Mouse (Mus musculus): ENCODE results near the gene Pex5.

Pex5 gene

DNA sequence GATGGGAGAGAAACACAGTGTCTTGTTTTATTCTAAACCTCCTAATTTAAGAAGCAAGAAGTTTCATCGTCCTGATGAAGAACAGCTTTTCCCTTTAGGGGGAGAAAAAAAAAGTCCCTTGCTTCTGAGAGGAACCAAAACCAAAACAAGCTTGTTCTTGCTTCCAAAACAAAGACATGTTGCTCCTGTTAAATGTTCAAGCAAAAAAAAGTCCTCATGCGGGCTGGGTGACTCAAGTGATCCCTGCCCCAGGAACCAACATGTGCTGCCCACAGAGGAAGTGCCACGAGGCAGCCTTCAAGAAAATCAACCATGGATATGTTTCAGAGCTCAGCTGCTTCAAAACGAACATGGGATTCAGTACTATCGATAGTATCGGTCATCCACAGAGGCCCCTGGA, 55.9 kb downstream of the Pex5 start:
- no peak for DNase-seq (ENCODE audit: low spot score)

DNA sequence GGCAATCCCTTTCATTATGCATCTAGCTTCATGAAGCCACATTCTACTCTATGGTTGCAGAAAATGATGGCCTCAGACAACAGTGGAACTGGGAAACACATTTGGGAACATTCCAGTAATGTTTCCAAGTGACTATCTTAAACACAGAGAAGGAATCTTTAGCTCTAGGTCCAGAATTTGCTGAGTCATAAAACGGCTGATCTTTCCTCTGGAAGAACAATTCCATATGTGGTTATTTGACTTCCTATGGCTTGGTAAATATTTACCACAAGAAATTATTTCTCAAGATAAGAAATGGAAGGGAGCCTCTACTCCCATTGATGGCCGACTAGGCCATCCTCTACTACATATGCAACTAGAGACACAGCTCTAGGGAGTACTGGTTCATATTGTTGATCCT, 61.6 kb downstream of the Pex5 start:
- DNase-seq (ENCODE audit: low spot score): no peak
